Mouse (Mus musculus) liver, adult 2 months (tissue): ENCODE data around the gene Zfp423.

Experiments
- CTCF ChIP-seq: fragments of 200-500 bp; IDR thresholded peaks from 2 replicates; pipeline ENCODE4 v1.5.1; 2011; ENCODE audit warnings: low read depth, low read length, control low read depth
- POLR2A ChIP-seq: fragments of 200-500 bp; IDR thresholded peaks from 2 replicates; pipeline ENCODE4 v1.6.1; 2011; ENCODE audit warnings: low read length, control low read depth; ENCODE audit not compliant: insufficient read depth; ENCODE audit errors: extremely low read depth

- TF ChIP-seq CTCF = no peak
- TF ChIP-seq POLR2A = no peak
Measured at GRCm38 (mm10) chr8:87833841-87834620, 125.4 kb downstream of the Zfp423 start.
